Mouse (Mus musculus) small intestine, adult 2 months (tissue): ENCODE measurements at regions not wholly inside any gene's neighbourhood (a gene's known extent, or its start where the extent isn't known, plus 50 kb on each side); places are given as distances from the start of the nearest gene placed in this dataset.

Source experiments
- H3K27ac ChIP-seq: fragments of 200-500 bp; 2 replicates; pipeline ENCODE4 v1.5.1; 2012; ENCODE audit warnings: low read depth, low read length, control low read depth, inconsistent platforms; ENCODE audit not compliant: insufficient read depth
- H3K27me3 ChIP-seq: fragments of 200-500 bp; 2 replicates; pipeline ENCODE4 v1.6.1; 2012; ENCODE audit warnings: mild to moderate bottlenecking, moderate library complexity, low read length, inconsistent platforms; ENCODE audit not compliant: control insufficient read depth, insufficient read depth
- H3K36me3 ChIP-seq: fragments of 200-500 bp; 2 replicates; pipeline ENCODE4 v1.6.1; 2012; ENCODE audit warnings: mild to moderate bottlenecking, low read length, control low read depth, inconsistent platforms; ENCODE audit not compliant: control insufficient read depth, insufficient read depth
- H3K4me1 ChIP-seq: fragments of 200-500 bp; 2 replicates; pipeline ENCODE4 v1.6.1; 2012; ENCODE audit warnings: low read length, inconsistent platforms, mixed read lengths; ENCODE audit not compliant: control insufficient read depth, insufficient read depth, insufficient read length
- H3K4me3 ChIP-seq: fragments of 200-500 bp; 2 replicates; pipeline ENCODE4 v1.5.1; 2012; ENCODE audit warnings: low read depth, mild to moderate bottlenecking, control low read depth, inconsistent platforms, low read length, moderate library complexity
- CTCF ChIP-seq: fragments of 200-500 bp; IDR thresholded peaks from 2 replicates; pipeline ENCODE4 v1.5.1; 2012; ENCODE audit warnings: low read depth, mild to moderate bottlenecking, control low read depth, inconsistent platforms, low read length, moderate library complexity, mixed read lengths; ENCODE audit not compliant: insufficient replicate concordance, insufficient read length; ENCODE audit errors: extremely low read depth
- POLR2A ChIP-seq: fragments of 200-500 bp; IDR thresholded peaks from 2 replicates; pipeline ENCODE4 v1.6.1; 2012; ENCODE audit warnings: low read depth, mild to moderate bottlenecking, control low read depth, inconsistent platforms, low read length, moderate library complexity
- WGBS: fragments of 180-500 bp; shearing (Covaris S2); methylation state at CpG from one replicate; pipeline ENCODE4 v1.1.7; 2018; 5-methylcytosine and 5-hydroxymethylcytosine counted together

DNA sequence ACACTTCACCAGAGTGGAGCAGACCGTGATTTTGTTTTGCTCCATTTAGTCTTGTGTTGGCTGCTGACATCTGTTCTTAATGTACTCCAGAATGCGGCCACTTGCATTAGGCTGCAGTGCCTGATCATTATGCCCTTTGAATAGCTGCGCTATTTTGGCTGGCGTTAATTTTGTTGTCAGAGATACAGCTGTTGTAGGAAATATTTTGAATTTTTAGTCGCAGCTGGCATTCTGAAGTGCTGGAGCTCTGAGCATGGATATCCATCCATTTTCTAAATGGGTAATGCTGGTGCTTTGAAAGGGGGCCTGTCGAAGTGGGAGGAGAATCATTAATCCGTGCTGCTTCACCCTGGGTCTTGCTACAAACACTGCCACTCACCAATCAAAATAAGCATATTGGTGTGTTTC lies 275.1 kb downstream of the Adamts20 start:
- WGBS: 75% methylated on average over 7 of the region's 7 CpGs
- H3K27me3 ChIP-seq: no peaks in the 10 kb centered on the region
- no peak overlapping the region for H3K27ac ChIP-seq
- TF ChIP-seq CTCF: no peak
- TF ChIP-seq POLR2A: no peak
- no peaks in the 10 kb centered on the region for H3K36me3 ChIP-seq
- no peak overlapping the region for H3K4me3 ChIP-seq
- H3K4me1 ChIP-seq: no peaks in the 10 kb centered on the region

GRCm38 (mm10) chr15:94187588-94187987 lies 277.6 kb downstream of the Adamts20 start:
- WGBS: 74% methylated on average over 4 of the region's 4 CpGs

GRCm38 (mm10) chr15:94183663-94184375 lies 281.4 kb downstream of the Adamts20 start:
- 86% methylated on average over 6 of the region's 6 CpGs for WGBS
- no peaks in the 10 kb centered on the region for H3K36me3 ChIP-seq
- no peak overlapping the region for H3K27ac ChIP-seq

More at GRCm38 (mm10) chr15:94187588-94187987, 277.6 kb downstream of the Adamts20 start:
- H3K36me3 ChIP-seq: no peaks in the 10 kb centered on the region
- H3K4me1 ChIP-seq: no peaks in the 10 kb centered on the region
- no peaks in the 10 kb centered on the region for H3K27me3 ChIP-seq
- no peak overlapping the region for H3K4me3 ChIP-seq
- H3K27ac ChIP-seq: no peak overlapping the region
- TF ChIP-seq POLR2A (no peak), CTCF (no peak)

DNA sequence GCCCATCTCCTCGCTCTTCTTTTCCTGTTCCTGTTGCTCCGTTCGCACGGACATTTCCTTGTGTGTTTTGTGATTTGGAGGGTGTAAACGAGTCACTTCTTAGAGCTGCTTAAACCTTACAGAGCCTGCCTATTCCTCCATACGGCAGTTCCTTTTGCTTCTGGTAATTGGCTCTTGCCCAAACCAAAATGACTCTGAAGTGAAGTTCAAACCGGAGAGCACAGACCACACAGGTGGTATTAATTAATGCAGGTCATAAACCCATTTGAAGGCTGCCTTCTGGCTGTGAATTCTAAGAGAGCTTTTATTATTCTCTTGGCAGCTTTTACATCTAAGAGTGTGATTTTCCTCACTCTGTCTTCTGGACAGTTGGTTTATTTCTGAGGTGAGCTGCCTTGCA lies 291.1 kb downstream of the Adamts20 start:
- 66% methylated on average over 7 of the region's 7 CpGs for WGBS
- H3K4me1 ChIP-seq: no peaks in the 10 kb centered on the region
- no peak overlapping the region for H3K27ac ChIP-seq
- H3K36me3 ChIP-seq: no peaks in the 10 kb centered on the region
- H3K27me3 ChIP-seq: no peaks in the 10 kb centered on the region
- H3K4me3 ChIP-seq: no peak overlapping the region
- TF ChIP-seq POLR2A: no peak
- TF ChIP-seq CTCF: no peak

More at GRCm38 (mm10) chr15:94183663-94184375, 281.4 kb downstream of the Adamts20 start:
- TF ChIP-seq CTCF: no peak
- TF ChIP-seq POLR2A: no peak
- Histone ChIP-seq H3K27me3 (no peaks in the 10 kb centered on the region), H3K4me1 (no peaks in the 10 kb centered on the region), H3K4me3 (no peak overlapping the region)

DNA sequence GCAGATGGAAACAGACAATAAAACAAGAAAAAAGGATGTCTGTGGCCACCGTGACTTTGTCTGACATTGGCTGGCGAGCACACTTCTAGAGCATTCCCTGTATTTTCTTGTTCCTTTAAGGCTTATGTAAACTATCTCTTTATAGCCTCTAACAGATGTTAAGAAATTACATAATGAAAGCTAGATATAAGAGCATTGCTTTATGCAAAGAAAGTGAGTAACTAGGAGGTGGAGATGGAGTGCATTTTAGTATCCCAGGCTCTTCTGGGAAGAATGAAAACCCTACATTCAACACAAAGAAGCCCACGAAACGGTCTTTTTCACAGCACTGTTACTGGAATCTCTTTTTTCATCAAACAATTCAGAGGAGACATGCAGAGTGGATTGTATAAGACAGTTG lies 304.4 kb downstream of the Adamts20 start:
- TF ChIP-seq POLR2A: no peak
- TF ChIP-seq CTCF: no peak
- Histone ChIP-seq H3K27ac (no peak overlapping the region), H3K4me3 (no peak overlapping the region), H3K27me3 (no peaks in the 10 kb centered on the region), H3K36me3 (no peaks in the 10 kb centered on the region), H3K4me1 (no peaks in the 10 kb centered on the region)
- WGBS: 85% methylated on average over 4 of the region's 4 CpGs

DNA sequence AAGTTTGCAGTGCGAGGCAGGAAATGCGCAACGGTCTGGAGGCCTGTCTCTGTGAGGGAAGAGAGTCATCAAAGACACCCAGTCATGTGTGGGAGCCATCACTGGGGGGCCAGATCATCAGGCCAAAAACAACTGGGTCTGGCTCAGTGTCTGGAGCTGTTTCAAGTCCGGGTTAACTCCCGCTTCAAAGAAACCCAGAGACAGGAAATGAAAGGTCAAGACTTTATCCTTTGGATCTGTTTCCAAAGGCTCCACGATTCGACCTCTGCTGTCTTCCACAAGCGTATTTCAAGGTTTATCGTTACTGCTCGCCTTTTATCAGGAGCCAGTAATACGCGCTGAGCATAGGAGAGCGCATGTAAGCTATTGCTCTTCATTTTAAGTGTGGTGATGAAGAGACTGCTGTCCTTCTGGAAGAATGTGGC lies 325.7 kb downstream of the Adamts20 start:
- Histone ChIP-seq H3K27ac (no peak overlapping the region), H3K4me1 (no peaks in the 10 kb centered on the region), H3K4me3 (no peak overlapping the region), H3K36me3 (no peaks in the 10 kb centered on the region), H3K27me3 (no peaks in the 10 kb centered on the region)
- WGBS: 79% methylated on average over 13 of the region's 13 CpGs
- TF ChIP-seq POLR2A (no peak), CTCF (no peak)

- H3K27me3 ChIP-seq: no peaks in the 10 kb centered on the region
- no peaks in the 10 kb centered on the region for H3K4me1 ChIP-seq
- H3K4me3 ChIP-seq: no peak overlapping the region
- TF ChIP-seq POLR2A (no peak), CTCF (no peak)
- H3K36me3 ChIP-seq: no peaks in the 10 kb centered on the region
- WGBS: 74% methylated on average over 27 of the region's 27 CpGs
- no peak overlapping the region for H3K27ac ChIP-seq
These were observed 327.9 kb downstream of the Adamts20 start for GRCm38 (mm10) chr15:94137159-94137952.
